Mouse (Mus musculus): ENCODE measurements around the gene Cmtm8.
A peak's percentile ranks its signal among the peaks of the same experiment; 100 is the strongest.

Cmtm8 gene

GRCm38 (mm10) chr9:114844017-114844662, at the start of gene Cmtm8:
Gene Cmtm8 (minus strand): TSS chr9:114844156.
- DNase-seq, result peak; percentile 76

GRCm38 (mm10) chr9:114892974-114893373, 49.0 kb upstream of the Cmtm8 start:
- no peak for DNase-seq

GRCm38 (mm10) chr9:114890377-114890776, 46.4 kb upstream of the Cmtm8 start:
- no peak for DNase-seq

GRCm38 (mm10) chr9:114888856-114889407, 45.0 kb upstream of the Cmtm8 start:
- no peak for DNase-seq

GRCm38 (mm10) chr9:114887699-114888098, 43.7 kb upstream of the Cmtm8 start:
- peak; percentile 18 for DNase-seq

- no peak for DNase-seq
These were observed 42.2 kb upstream of the Cmtm8 start for GRCm38 (mm10) chr9:114885991-114886662.

- DNase-seq, result no peak
These were observed 41.6 kb upstream of the Cmtm8 start for GRCm38 (mm10) chr9:114885564-114885963.

- DNase-seq, result no peak
These were observed 38.0 kb upstream of the Cmtm8 start for GRCm38 (mm10) chr9:114881977-114882376.

- no peak for DNase-seq
These were observed 11.4 kb upstream of the Cmtm8 start for GRCm38 (mm10) chr9:114855327-114855726.

- no peak for DNase-seq
These were observed 10.7 kb upstream of the Cmtm8 start for GRCm38 (mm10) chr9:114854686-114855085.

GRCm38 (mm10) chr9:114853336-114853735, 9.4 kb upstream of the Cmtm8 start:
- no peak for DNase-seq

GRCm38 (mm10) chr9:114851419-114852190, 7.6 kb upstream of the Cmtm8 start:
- no peak for DNase-seq

GRCm38 (mm10) chr9:114843634-114844016, 331 bp downstream of the Cmtm8 start:
- peak; percentile 35 for DNase-seq

- DNase-seq, result peak; percentile 33
These were observed 1.1 kb downstream of the Cmtm8 start for GRCm38 (mm10) chr9:114842886-114843285.

- DNase-seq, result peak; percentile 22
These were observed 1.7 kb downstream of the Cmtm8 start for GRCm38 (mm10) chr9:114842269-114842668.

GRCm38 (mm10) chr9:114838870-114839269, 5.1 kb downstream of the Cmtm8 start:
- no peak for DNase-seq

- DNase-seq, result no peak
These were observed 12.4 kb downstream of the Cmtm8 start for GRCm38 (mm10) chr9:114831527-114831926.

GRCm38 (mm10) chr9:114830351-114830750, 13.6 kb downstream of the Cmtm8 start:
- DNase-seq, result no peak

- peak; percentile 26 for DNase-seq
These were observed 14.3 kb downstream of the Cmtm8 start for GRCm38 (mm10) chr9:114829669-114830068.

- no peak for DNase-seq
These were observed 15.6 kb downstream of the Cmtm8 start for GRCm38 (mm10) chr9:114828377-114828776.

- DNase-seq, result no peak
These were observed 16.6 kb downstream of the Cmtm8 start for GRCm38 (mm10) chr9:114827242-114827852.

- DNase-seq, result no peak
These were observed 19.8 kb downstream of the Cmtm8 start for GRCm38 (mm10) chr9:114824166-114824565.

Data from liver (tissue).